Mouse (Mus musculus) ES-E14 (cell line): ENCODE data around the gene Upk3b. TPM values are rescaled to one million over a fixed set of nuclear protein-coding genes. Genes with fewer than 3 reads are reported as not detected.

ENCODE experiments used
- DNase-seq: peaks from one replicate; pipeline ENCODE4 v3.0.0-alpha.2; 2013; ENCODE audit warnings: low read depth, low spot score
- H3K27ac ChIP-seq: 2 replicates; pipeline ENCODE4 v1.5.1; 2012; ENCODE audit warnings: low read depth, mild to moderate bottlenecking, low read length, moderate library complexity, mixed read lengths; ENCODE audit not compliant: poor library complexity, insufficient read depth, severe bottlenecking
- H3K36me3 ChIP-seq: 2 replicates; pipeline ENCODE4 v1.6.1; 2012; ENCODE audit warnings: mild to moderate bottlenecking, low read length, moderate library complexity, mixed read lengths; ENCODE audit not compliant: control insufficient read depth, poor library complexity, insufficient read depth, severe bottlenecking
- H3K4me1 ChIP-seq, 2 experiments: fragments of 150-350 bp in 1 of 2; sonication (generic) in 1 of 2; 2 replicates each; pipeline ENCODE4 v1.6.1; 2012; ENCODE audit warnings: low read length in 2 of 2, mild to moderate bottlenecking in 1 of 2, mixed read lengths in 1 of 2; ENCODE audit not compliant: control insufficient read depth in 2 of 2, insufficient read depth in 2 of 2, poor library complexity in 1 of 2
- H3K4me3 ChIP-seq, 2 experiments: fragments of 150-350 bp in 1 of 2; sonication (generic) in 1 of 2; 2 replicates each; pipeline ENCODE4 v1.5.1; 2012; ENCODE audit warnings: low read length in 2 of 2, low read depth in 1 of 2, mild to moderate bottlenecking in 1 of 2, mixed read lengths in 1 of 2; ENCODE audit not compliant: insufficient read depth in 1 of 2, poor library complexity in 1 of 2, severe bottlenecking in 1 of 2
- H3K9ac ChIP-seq: 2 replicates; pipeline ENCODE4 v1.6.1; 2012; ENCODE audit warnings: low read depth, mild to moderate bottlenecking, low read length, mixed read lengths; ENCODE audit not compliant: poor library complexity, insufficient read depth, severe bottlenecking
- H3K9me3 ChIP-seq: fragments of 150-350 bp; sonication (generic); 2 replicates; pipeline ENCODE4 v1.6.1; 2012; ENCODE audit warnings: low read depth, mild to moderate bottlenecking, low read length; ENCODE audit not compliant: control insufficient read depth, insufficient read depth
- CHD2 ChIP-seq: IDR thresholded peaks from 2 replicates; pipeline ENCODE4 v1.6.1; 2014; ENCODE audit warnings: mild to moderate bottlenecking, low read depth, low read length, inconsistent platforms
- HCFC1 ChIP-seq: IDR thresholded peaks from 2 replicates; pipeline ENCODE4 v1.6.1; 2012; ENCODE audit warnings: low read length, inconsistent platforms, borderline replicate concordance; ENCODE audit not compliant: insufficient read depth
- MAFK ChIP-seq: IDR thresholded peaks from 2 replicates; pipeline ENCODE4 v1.6.1; 2014; ENCODE audit warnings: mild to moderate bottlenecking, low read depth, low read length, inconsistent platforms; ENCODE audit not compliant: insufficient read depth
- ZC3H11A ChIP-seq: IDR thresholded peaks from 2 replicates; pipeline ENCODE4 v1.6.1; 2012; ENCODE audit warnings: low read depth, mild to moderate bottlenecking, inconsistent platforms, low read length, borderline replicate concordance
- ZNF384 ChIP-seq: IDR thresholded peaks from 2 replicates; pipeline ENCODE4 v1.6.1; 2012; ENCODE audit warnings: low read depth, low read length, inconsistent platforms
- in situ Hi-C, 2 experiments: fragments of 600-800 bp; cut with MboI; formaldehyde crosslinking; loops; one replicate each; pipeline ENCODE4 v1.15.1; 2025; ENCODE audit warnings: low sequenced_read_pairs in 2 of 2, inconsistent platforms in 1 of 2; ENCODE audit not compliant: unreplicated experiment in 2 of 2
- total RNA-seq: library from RNA; depleted of rRNA; stranded (reverse); fragments of 300-350 nt; gene quantifications from 2 replicates; pipeline ENCODE4 v1.2.3, GENCODE M21; 2012

Gene Upk3b
- total RNA-seq, 1 experiment: 1.6 TPM

GRCm38 (mm10) chr5:136073526-136073925 is 35.2 kb downstream of the Upk3b start:
- H3K4me3 ChIP-seq: no peak overlapping the region
- no peaks in the 10 kb centered on the region for H3K9me3 ChIP-seq
- H3K9ac ChIP-seq: no peak overlapping the region
- in situ Hi-C loops: no loop called here
- TF ChIP-seq MAFK (no peak), CHD2 (no peak), ZC3H11A (no peak), ZNF384 (no peak), HCFC1 (no peak)
- no peaks in the 10 kb centered on the region for H3K36me3 ChIP-seq
- DNase-seq: no peak
- H3K27ac ChIP-seq: peak overlapping the region; percentile 15; the same call in 1 of the 2 replicates
- H3K4me1 ChIP-seq: peaks cover 6 to 21% of the 10 kb centered on the region in 2 experiments; a peak in 2 of 4 replicates

GRCm38 (mm10) chr5:136075076-136075475 is 36.8 kb downstream of the Upk3b start:
- TF ChIP-seq ZNF384 (no peak), HCFC1 (no peak), CHD2 (no peak), MAFK (no peak), ZC3H11A (no peak)

GRCm38 (mm10) chr5:136076284-136076683 is 38.0 kb downstream of the Upk3b start:
- Histone ChIP-seq H3K4me1 (peaks cover 6 to 18% of the 10 kb centered on the region in 2 experiments; a peak in 2 of 4 replicates), H3K4me3 (no peak overlapping the region), H3K36me3 (no peaks in the 10 kb centered on the region), H3K27ac (peak overlapping the region; percentile 16; the same call in 1 of the 2 replicates), H3K9ac (no peak overlapping the region; the same call in 1 of the 2 replicates), H3K9me3 (no peaks in the 10 kb centered on the region)
- TF ChIP-seq HCFC1 (no peak), ZC3H11A (no peak), ZNF384 (no peak), MAFK (no peak), CHD2 (no peak)
- in situ Hi-C loops: no loop called here
- DNase-seq: no peak

More at GRCm38 (mm10) chr5:136075076-136075475, 36.8 kb downstream of the Upk3b start:
- H3K27ac ChIP-seq: no peak overlapping the region
- H3K9ac ChIP-seq: no peak overlapping the region
- H3K36me3 ChIP-seq: no peaks in the 10 kb centered on the region
- in situ Hi-C loops: no loop called here
- no peaks in the 10 kb centered on the region for H3K9me3 ChIP-seq
- peaks cover 6 to 18% of the 10 kb centered on the region in 2 experiments; a peak in 2 of 4 replicates for H3K4me1 ChIP-seq
- DNase-seq: no peak
- H3K4me3 ChIP-seq: no peak overlapping the region

- Histone ChIP-seq H3K4me1 (peaks cover 6 to 18% of the 10 kb centered on the region in 2 experiments; a peak in 2 of 4 replicates), H3K9me3 (no peaks in the 10 kb centered on the region), H3K4me3 (no peak overlapping the region), H3K36me3 (no peaks in the 10 kb centered on the region), H3K9ac (no peak overlapping the region; the same call in 1 of the 2 replicates), H3K27ac (no peak overlapping the region; the same call in 1 of the 2 replicates)
- in situ Hi-C loops: no loop called here
- TF ChIP-seq CHD2 (no peak), HCFC1 (no peak), ZNF384 (no peak), ZC3H11A (no peak), MAFK (no peak)
- no peak for DNase-seq
Measured at GRCm38 (mm10) chr5:136077001-136077550, 38.8 kb downstream of the Upk3b start.
